Mouse (Mus musculus): ENCODE data around the gene Mcidas.
"Not testable (repeated sequence)": the region's sequence is repeated elsewhere in the genome, so short reads cannot be mapped to it uniquely, and the experiment has no call there.

Gene Mcidas

DNA sequence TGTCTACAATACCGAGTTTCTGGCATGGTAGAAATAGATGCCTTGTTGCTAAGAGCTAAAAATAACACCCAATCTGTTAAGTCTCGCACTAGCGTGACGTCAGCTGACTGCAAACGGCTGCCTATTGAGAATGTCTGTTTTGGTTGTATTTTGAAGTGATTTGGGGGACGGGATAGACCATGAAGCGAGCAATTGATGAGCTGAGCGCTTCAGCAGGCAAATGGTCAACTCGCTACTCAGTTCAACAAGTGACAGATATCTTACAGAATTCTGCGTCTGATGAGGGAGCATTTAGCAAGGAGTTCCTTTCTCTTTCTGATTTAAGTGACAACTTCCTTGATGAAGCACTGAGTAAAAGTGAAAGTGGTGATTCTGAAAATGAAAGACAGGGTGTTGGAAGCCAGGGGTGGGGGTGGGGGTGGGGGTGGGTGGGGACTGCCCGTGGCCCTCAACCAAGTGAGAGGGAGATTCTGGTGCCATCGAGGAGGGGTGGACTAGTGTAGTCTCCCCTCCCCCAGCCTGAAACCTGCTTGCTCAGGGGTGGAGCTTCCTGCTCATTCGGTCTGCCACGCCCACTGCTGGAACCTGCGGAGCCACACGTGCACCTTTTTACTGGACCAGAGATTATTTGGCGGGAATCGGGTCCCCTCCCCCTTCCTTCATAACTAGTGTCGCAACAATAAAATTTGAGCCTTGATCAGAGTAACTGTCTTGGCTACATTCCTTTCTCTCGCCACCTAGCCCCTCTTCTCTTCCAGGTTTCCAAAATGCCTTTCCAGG, 19.7 kb downstream of the Mcidas start:
- DNase-seq (ENCODE audit: low spot score) = not testable (repeated sequence)

- no peak for DNase-seq (ENCODE audit: low spot score)
These were observed 27.9 kb downstream of the Mcidas start for GRCm38 (mm10) chr13:113021521-113021920.

DNA sequence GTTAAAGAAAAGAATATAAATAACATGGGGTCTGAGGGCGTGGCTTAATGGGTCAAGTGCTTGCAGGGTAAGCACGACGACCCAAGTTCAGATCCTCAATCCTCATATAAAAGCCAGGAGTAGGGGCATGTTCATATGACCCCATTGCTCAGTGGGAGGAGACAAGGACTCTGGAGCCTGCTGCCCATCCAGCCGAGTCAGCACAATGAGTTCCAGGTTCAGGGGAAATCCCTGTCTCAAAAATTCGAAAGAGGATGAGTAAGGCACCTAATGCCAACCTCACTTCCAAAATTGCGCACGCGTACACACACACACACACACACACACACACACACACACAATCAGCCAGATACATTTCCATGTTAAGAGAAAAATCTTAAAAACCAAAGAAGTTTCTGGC, 28.8 kb downstream of the Mcidas start:
- no peak for DNase-seq (ENCODE audit: low spot score)

- DNase-seq (ENCODE audit: low spot score) = no peak
These were observed 29.9 kb downstream of the Mcidas start for GRCm38 (mm10) chr13:113023274-113024143.

DNA sequence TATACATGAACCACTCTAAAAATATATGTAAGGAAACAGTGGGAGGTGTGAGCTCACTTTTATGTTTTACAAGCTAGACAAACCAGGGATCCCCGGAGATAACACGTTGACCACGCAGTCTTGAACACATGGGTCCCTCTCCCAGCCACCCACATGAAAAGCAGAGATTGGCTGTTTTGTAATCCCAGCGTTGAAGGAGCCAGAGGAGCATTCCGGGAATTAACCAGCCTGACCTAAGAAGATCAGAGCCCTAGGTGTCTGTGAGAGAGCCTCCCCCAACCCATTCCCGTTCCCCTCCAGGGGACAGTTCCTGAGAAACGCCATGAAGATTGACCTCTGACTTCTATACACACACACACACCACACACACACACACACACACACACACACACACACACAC, 37.7 kb downstream of the Mcidas start:
- no peak for DNase-seq (ENCODE audit: low spot score)

DNA sequence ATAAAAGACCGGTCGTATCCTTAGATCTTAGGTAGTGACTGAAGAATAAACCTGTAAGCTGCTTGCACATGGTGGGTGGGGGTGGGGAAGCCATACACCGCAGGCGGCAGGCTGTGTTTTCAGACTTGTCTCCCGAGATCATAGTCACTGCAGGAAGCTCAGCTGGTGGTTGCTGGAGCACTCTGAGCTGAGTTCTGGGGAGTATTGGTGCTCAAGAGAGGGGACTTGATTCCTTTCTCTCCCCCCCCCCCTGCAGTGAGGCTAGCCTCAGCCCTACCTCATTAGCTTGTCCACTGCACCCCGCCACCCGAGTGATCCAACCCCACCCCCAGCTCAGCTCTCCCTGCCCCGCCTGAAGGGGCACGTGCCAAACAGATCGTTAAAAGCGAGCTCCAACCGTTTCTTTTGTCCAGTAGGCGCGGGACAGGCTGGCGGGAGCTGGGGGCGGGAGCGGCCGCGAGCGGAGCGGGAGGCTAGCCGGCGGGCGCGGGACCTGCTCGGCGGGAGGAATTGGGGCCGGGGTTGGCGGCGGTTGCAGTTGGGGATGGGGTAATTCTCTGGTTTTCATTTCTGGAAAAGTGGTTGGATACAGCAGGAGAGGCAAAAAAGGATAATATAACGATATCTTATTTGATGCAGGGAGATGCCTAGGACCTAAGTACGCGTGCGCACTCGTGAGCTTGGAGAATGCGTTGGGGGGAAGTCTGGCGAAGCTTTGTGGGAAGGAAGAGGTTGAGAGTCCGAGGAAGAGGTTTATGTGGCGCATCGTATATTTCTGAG, 38.3 kb downstream of the Mcidas start:
- peak; percentile 15 for DNase-seq (ENCODE audit: low spot score)

- no peak for DNase-seq (ENCODE audit: low spot score)
These were observed 39.2 kb downstream of the Mcidas start for GRCm38 (mm10) chr13:113032831-113033230.

- no peak for DNase-seq (ENCODE audit: low spot score)
These were observed 40.7 kb downstream of the Mcidas start for GRCm38 (mm10) chr13:113034271-113034886.

DNA sequence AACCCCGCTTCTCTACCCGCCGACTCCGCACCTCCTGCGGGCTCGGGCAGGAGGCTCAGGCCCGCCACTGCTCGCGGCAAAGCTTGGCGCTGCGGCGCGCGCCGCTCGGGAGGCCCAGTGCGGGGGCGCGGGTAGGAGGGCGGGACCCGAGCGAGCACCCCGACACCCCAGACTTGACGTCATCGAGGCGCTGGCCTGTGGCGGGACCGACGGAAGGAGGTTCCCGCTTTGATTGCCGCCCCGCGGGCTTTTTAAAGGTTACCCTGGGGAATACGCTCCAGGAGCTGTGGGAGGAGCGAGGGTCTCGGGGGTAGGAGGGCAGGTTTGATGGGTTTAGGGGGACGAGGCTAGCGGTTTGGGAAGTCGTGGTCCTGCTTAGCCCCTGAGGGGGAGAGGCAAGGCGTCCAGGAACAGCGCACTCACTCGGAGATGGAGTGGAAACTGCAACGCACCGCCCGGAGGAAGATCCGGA, 41.3 kb downstream of the Mcidas start, which contains the start of gene Cdc20b:
Cdc20b (plus strand) TSS at position 162 of the 472 bp plus-strand sequence.
- DNase-seq (ENCODE audit: low spot score) = peak; percentile 59

- DNase-seq (ENCODE audit: low spot score) = peak; percentile 81
These were observed 42.2 kb downstream of the Mcidas start for GRCm38 (mm10) chr13:113035852-113036251.

DNA sequence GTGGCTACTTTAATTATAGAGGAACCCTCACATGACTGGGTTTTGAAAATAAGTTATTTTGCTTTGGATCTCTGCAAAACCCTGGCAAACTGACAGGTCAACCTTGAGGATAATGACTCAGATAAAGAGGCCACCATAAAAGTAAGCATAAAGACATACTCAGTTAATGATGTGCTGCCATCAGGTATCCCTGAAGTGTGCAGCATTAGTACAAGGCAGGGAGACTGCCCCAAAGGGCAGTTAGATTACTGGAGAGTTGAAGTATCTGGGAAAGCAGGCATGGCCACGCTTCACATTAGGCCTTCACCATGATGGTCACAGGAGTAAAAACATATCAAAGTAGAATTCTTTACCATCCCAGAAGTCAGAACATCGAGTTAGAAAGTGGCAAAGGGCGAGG, 51.2 kb downstream of the Mcidas start:
- DNase-seq (ENCODE audit: low spot score) = no peak

DNA sequence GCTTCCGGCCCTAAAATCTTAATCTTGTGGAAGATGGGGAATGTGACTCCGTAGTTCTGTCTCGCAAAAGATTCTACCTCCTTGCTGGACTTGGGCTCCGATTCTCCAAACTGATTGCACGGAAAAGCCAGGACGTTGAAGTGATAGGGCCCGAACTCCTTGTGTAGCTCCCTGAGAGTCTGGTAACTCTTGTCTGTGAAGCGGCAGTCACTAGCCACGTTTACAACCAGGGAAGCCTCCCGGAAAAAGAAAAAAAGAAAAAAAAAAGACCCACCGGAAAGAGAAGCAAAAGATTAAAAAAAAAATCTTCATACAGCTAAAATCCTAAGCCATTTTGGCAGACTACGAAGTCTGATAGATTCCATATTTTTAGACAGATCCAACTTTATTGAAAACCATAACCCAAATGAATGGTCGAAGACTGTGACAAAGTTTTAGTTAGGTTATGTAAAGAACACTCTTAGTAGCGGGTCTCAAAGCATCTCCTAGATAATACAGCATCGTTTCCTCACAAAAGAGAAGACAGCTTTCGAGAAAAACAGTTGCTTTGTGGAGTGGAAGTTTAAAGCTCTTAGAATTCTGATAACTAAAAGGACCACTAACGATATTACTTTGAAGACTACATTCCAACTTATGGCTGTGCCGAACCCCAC, 51.9 kb downstream of the Mcidas start:
- no peak for DNase-seq (ENCODE audit: low spot score)

GRCm38 (mm10) chr13:113046211-113046883, 52.7 kb downstream of the Mcidas start, which contains the start of gene Gpx8:
TSS of gene Gpx8 (minus strand) at chr13:113046410.
- DNase-seq (ENCODE audit: low spot score) = peak; percentile 73

DNA sequence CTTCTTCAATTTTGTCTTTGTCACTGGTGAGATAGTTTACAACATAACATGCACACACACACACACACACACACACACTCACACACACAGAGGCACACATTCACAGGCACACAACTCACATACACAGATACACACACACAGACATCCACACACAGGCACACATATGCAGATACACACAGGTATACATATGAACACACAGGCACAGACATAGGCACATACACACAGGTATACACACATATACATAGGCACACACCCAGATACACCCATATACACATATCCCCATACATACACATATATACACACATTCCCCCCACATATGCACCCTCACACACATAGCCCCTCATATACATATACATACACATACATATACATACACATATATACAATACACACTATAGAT, 53.4 kb downstream of the Mcidas start:
- DNase-seq (ENCODE audit: low spot score) = no peak

GRCm38 (mm10) chr13:113047647-113048046, 54.0 kb downstream of the Mcidas start:
- DNase-seq (ENCODE audit: low spot score) = no peak
